Mouse (Mus musculus): ENCODE measurements around the gene Crx. TPM values are rescaled to one million over a fixed set of nuclear protein-coding genes. Genes with fewer than 3 reads are reported as not detected.

Gene Crx
- polyA plus RNA-seq, 1 experiment from 2014 or later = not detected

DNA sequence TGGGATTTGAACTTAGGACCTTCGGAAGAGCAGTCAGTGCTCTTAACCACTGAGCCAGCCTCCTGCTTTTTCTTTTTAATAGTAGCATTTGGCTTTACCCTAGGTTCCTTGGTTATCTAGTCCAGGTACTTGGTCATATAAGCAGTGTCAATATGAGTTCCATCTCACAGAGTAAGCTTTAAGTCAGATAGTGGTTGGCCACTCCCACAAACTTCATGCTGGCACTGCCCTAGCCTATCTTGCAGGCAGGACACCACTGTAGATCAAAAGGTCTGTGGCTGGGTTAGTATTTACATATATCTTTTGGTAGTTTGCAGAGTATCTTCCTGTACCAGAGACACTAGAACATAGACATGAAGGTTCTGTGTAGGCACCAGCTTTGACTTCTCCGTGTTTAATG is 4.4 kb upstream of the Crx start:
- ATAC-seq (ENCODE audit: low read depth) = no peak
- Histone ChIP-seq H3K36me3 (ENCODE audit: control insufficient read depth, insufficient read depth, low read length) (no peaks in the 10 kb centered on the region), H3K4me1 (replicated peaks; ENCODE audit: control insufficient read depth, insufficient read depth, low read length) (no peaks in the 10 kb centered on the region), H3K27ac (ENCODE audit: low read length) (no peak overlapping the region), H3K4me2 (ENCODE audit: low read depth, low read length) (no peak overlapping the region), H3K4me3 (ENCODE audit: low read length) (no peak overlapping the region), H3K9me3 (ENCODE audit: control insufficient read depth, low read length) (no peaks in the 10 kb centered on the region), H3K27me3 (ENCODE audit: control insufficient read depth, insufficient read depth, low read depth, low read length) (no peaks in the 10 kb centered on the region), H3K9ac (ENCODE audit: low read length) (no peak overlapping the region)
- 82% methylated on average over 2 of the region's 2 CpGs for WGBS

- Histone ChIP-seq H3K9ac (ENCODE audit: low read length) (no peak within 1 kb of the TSS), H3K4me1 (replicated peaks; ENCODE audit: control insufficient read depth, insufficient read depth, low read length) (no peaks in the 10 kb centered on the region), H3K36me3 (ENCODE audit: control insufficient read depth, insufficient read depth, low read length) (no peaks in the 10 kb centered on the region), H3K4me2 (ENCODE audit: low read depth, low read length) (no peak within 1 kb of the TSS), H3K27me3 (ENCODE audit: control insufficient read depth, insufficient read depth, low read depth, low read length) (no peaks in the 10 kb centered on the region), H3K27ac (ENCODE audit: low read length) (no peak within 1 kb of the TSS), H3K4me3 (ENCODE audit: low read length) (no peak within 1 kb of the TSS), H3K9me3 (ENCODE audit: control insufficient read depth, low read length) (no peaks in the 10 kb centered on the region)
- no peak for ATAC-seq (ENCODE audit: low read depth)
- WGBS = 74% methylated on average over 2 of the region's 2 CpGs
Observed at GRCm38 (mm10) chr7:15882317-15882716, 2.5 kb upstream of the Crx start, which contains the start of gene Crxos. TSS of gene Crxos (plus strand) at chr7:15882617.

DNA sequence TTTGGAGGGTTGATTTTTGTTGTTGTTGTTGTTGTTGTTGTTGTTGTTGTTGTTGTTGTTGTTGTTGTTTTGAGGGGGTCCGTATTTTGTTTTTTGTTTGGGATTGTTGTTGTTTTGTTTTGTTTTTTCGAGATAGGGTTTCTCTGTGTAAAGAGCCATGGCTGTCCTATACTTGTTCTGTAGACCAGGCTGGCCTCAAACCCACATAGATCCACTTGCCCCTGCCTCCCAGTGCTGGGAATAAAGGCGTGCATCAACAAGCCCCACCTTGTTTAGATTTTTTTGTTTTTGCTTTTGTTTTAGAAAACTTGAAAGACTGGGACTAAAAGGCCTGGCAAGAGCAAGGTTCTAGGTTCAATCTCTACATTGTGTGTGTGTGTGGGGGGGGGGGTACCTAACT is 2.1 kb upstream of the Crx start:
- H3K27me3 ChIP-seq (ENCODE audit: control insufficient read depth, insufficient read depth, low read depth, low read length) = no peaks in the 10 kb centered on the region
- WGBS = 60% methylated on average over 3 of the region's 3 CpGs
- ATAC-seq (ENCODE audit: low read depth) = no peak

GRCm38 (mm10) chr7:15881388-15881787 is 1.6 kb upstream of the Crx start:
- ATAC-seq (ENCODE audit: low read depth) = no peak
- no peaks in the 10 kb centered on the region for H3K9me3 ChIP-seq (ENCODE audit: control insufficient read depth, low read length)
- no peaks in the 10 kb centered on the region for H3K27me3 ChIP-seq (ENCODE audit: control insufficient read depth, insufficient read depth, low read depth, low read length)
- 23% methylated on average over 7 of the region's 7 CpGs for WGBS
- no peak overlapping the region for H3K9ac ChIP-seq (ENCODE audit: low read length)
- no peak overlapping the region for H3K4me2 ChIP-seq (ENCODE audit: low read depth, low read length)
- H3K4me3 ChIP-seq (ENCODE audit: low read length) = no peak overlapping the region
- H3K27ac ChIP-seq (ENCODE audit: low read length) = no peak overlapping the region
- H3K36me3 ChIP-seq (ENCODE audit: control insufficient read depth, insufficient read depth, low read length) = no peaks in the 10 kb centered on the region
- H3K4me1 ChIP-seq (replicated peaks; ENCODE audit: control insufficient read depth, insufficient read depth, low read length) = no peaks in the 10 kb centered on the region

More for the DNA sequence above, 2.1 kb upstream of the Crx start:
- H3K9me3 ChIP-seq (ENCODE audit: control insufficient read depth, low read length) = no peaks in the 10 kb centered on the region
- H3K27ac ChIP-seq (ENCODE audit: low read length) = no peak overlapping the region
- H3K9ac ChIP-seq (ENCODE audit: low read length) = no peak overlapping the region
- H3K36me3 ChIP-seq (ENCODE audit: control insufficient read depth, insufficient read depth, low read length) = no peaks in the 10 kb centered on the region
- no peaks in the 10 kb centered on the region for H3K4me1 ChIP-seq (replicated peaks; ENCODE audit: control insufficient read depth, insufficient read depth, low read length)
- H3K4me3 ChIP-seq (ENCODE audit: low read length) = no peak overlapping the region
- H3K4me2 ChIP-seq (ENCODE audit: low read depth, low read length) = no peak overlapping the region

DNA sequence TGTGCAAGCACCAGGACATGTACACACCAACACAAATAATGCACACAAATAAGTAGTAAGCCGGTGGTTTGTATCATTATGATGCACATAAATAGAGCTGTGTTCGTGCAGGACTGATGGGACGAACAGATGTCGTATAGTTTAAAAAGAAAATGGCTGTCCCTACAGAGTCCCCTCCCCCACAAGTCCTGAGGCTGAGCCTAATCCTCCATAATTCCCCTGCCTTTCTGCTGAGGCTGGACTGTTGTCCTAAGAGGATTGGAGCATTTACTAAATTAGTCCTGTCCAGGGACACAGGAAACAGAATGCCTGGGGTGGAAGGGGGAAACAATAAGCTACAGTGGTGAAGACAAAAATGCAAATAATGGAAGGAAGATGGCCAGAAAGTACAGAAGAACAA is 15.7 kb downstream of the Crx start:
- Histone ChIP-seq H3K27ac (ENCODE audit: low read length) (no peak overlapping the region), H3K4me3 (ENCODE audit: low read length) (no peak overlapping the region), H3K36me3 (ENCODE audit: control insufficient read depth, insufficient read depth, low read length) (no peaks in the 10 kb centered on the region), H3K9ac (ENCODE audit: low read length) (no peak overlapping the region), H3K9me3 (ENCODE audit: control insufficient read depth, low read length) (no peaks in the 10 kb centered on the region), H3K27me3 (ENCODE audit: control insufficient read depth, insufficient read depth, low read depth, low read length) (no peaks in the 10 kb centered on the region), H3K4me2 (ENCODE audit: low read depth, low read length) (no peak overlapping the region), H3K4me1 (replicated peaks; ENCODE audit: control insufficient read depth, insufficient read depth, low read length) (no peaks in the 10 kb centered on the region)
- WGBS = 70% methylated on average over 4 of the region's 4 CpGs
- ATAC-seq (ENCODE audit: low read depth) = no peak

GRCm38 (mm10) chr7:15859657-15860056 is 20.1 kb downstream of the Crx start:
- H3K9me3 ChIP-seq (ENCODE audit: control insufficient read depth, low read length) = no peaks in the 10 kb centered on the region
- no peaks in the 10 kb centered on the region for H3K27me3 ChIP-seq (ENCODE audit: control insufficient read depth, insufficient read depth, low read depth, low read length)
- no peak overlapping the region for H3K4me3 ChIP-seq (ENCODE audit: low read length)
- H3K4me2 ChIP-seq (ENCODE audit: low read depth, low read length) = no peak overlapping the region
- WGBS = 35% methylated on average over 2 of the region's 2 CpGs
- H3K9ac ChIP-seq (ENCODE audit: low read length) = no peak overlapping the region
- no peak for ATAC-seq (ENCODE audit: low read depth)
- H3K27ac ChIP-seq (ENCODE audit: low read length) = no peak overlapping the region
- H3K4me1 ChIP-seq (replicated peaks; ENCODE audit: control insufficient read depth, insufficient read depth, low read length) = no peaks in the 10 kb centered on the region
- H3K36me3 ChIP-seq (ENCODE audit: control insufficient read depth, insufficient read depth, low read length) = no peaks in the 10 kb centered on the region

DNA sequence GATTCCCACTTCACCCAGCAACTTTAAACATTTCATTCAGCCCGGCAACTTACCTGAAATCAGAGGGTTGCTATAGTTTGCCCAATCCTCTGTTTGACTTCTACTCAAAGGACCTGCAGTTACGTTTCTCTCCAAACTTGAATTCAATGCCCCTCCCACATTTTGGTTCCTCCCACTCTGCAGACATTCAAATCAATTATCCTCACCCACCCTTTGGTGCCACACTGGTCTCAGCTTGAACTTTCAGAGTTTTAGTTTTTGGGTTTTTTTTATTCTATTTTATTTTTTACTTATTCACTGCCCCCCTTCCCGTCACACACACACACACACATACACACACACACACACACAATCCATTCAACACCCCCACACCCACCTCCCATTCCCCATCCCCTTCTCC is 40.2 kb downstream of the Crx start, which contains the start of gene Obox6:
Obox6 (minus strand) TSS at position 101 of the 400 bp plus-strand sequence.
- no peaks in the 10 kb centered on the region for H3K36me3 ChIP-seq (ENCODE audit: control insufficient read depth, insufficient read depth, low read length)
- WGBS = 83% methylated on average over 3 of the region's 3 CpGs
- no peak within 1 kb of the TSS for H3K9ac ChIP-seq (ENCODE audit: low read length)
- H3K9me3 ChIP-seq (ENCODE audit: control insufficient read depth, low read length) = peaks cover 5% of the 10 kb centered on the region
- no peak for ATAC-seq (ENCODE audit: low read depth)
- H3K4me3 ChIP-seq (ENCODE audit: low read length) = no peak within 1 kb of the TSS
- no peak within 1 kb of the TSS for H3K27ac ChIP-seq (ENCODE audit: low read length)
- no peak within 1 kb of the TSS for H3K4me2 ChIP-seq (ENCODE audit: low read depth, low read length)
- H3K27me3 ChIP-seq (ENCODE audit: control insufficient read depth, insufficient read depth, low read depth, low read length) = no peaks in the 10 kb centered on the region
- H3K4me1 ChIP-seq (replicated peaks; ENCODE audit: control insufficient read depth, insufficient read depth, low read length) = no peaks in the 10 kb centered on the region

Other genes starting within 250 kb of the Crx start
- not detected in 2 replicates for gene Obox3, start 240.1 kb downstream of the Crx start, polyA plus RNA-seq (2015; fragmentation: Nextera tagmentation; extraction: Ambion mirVana)
- gene Obox5, start 129.8 kb downstream of the Crx start, polyA plus RNA-seq (2015; fragmentation: Nextera tagmentation; extraction: Ambion mirVana) = not detected in 2 replicates
- not detected in 2 replicates for gene Obox6, start 40.3 kb downstream of the Crx start, polyA plus RNA-seq (2015; fragmentation: Nextera tagmentation; extraction: Ambion mirVana)
- not detected in 2 replicates for gene Crxos, start 2.6 kb upstream of the Crx start, polyA plus RNA-seq (2015; fragmentation: Nextera tagmentation; extraction: Ambion mirVana)
- gene Selenow, start 42.4 kb upstream of the Crx start, polyA plus RNA-seq (2015; fragmentation: Nextera tagmentation; extraction: Ambion mirVana) = 755 and 791 TPM in 2 replicates
- 185 and 189 TPM in 2 replicates for gene Nop53, start 66.1 kb upstream of the Crx start, polyA plus RNA-seq (2015; fragmentation: Nextera tagmentation; extraction: Ambion mirVana)
- gene Ehd2, start 87.6 kb upstream of the Crx start, polyA plus RNA-seq (2015; fragmentation: Nextera tagmentation; extraction: Ambion mirVana) = 95.0 and 109 TPM in 2 replicates
- gene Bicra, start 168.0 kb upstream of the Crx start, polyA plus RNA-seq (2015; fragmentation: Nextera tagmentation; extraction: Ambion mirVana) = 5.9 TPM in 2 replicates
- 0.06 TPM in 1 of 2 replicates, not detected in the other for gene Zfp541, start 181.8 kb upstream of the Crx start, polyA plus RNA-seq (2015; fragmentation: Nextera tagmentation; extraction: Ambion mirVana)
- 167 and 202 TPM in 2 replicates for gene Napa, start 218.5 kb upstream of the Crx start, polyA plus RNA-seq (2015; fragmentation: Nextera tagmentation; extraction: Ambion mirVana)
- gene Kptn, start 239.9 kb upstream of the Crx start, polyA plus RNA-seq (2015; fragmentation: Nextera tagmentation; extraction: Ambion mirVana) = 28.3 and 31.7 TPM in 2 replicates
- 0.08 and 0.10 TPM in 2 replicates for gene Slc8a2, start 249.9 kb upstream of the Crx start, polyA plus RNA-seq (2015; fragmentation: Nextera tagmentation; extraction: Ambion mirVana)